Mouse (Mus musculus) frontal cortex, postnatal 10 days (tissue): ENCODE results near the gene Arhgap19.
"Not testable (repeated sequence)": the region's sequence is repeated elsewhere in the genome, so short reads cannot be mapped to it uniquely, and the experiment has no call there.

Experiments used
- DNase-seq, 2 experiments: peaks; one replicate each; pipeline ENCODE4 v3.0.0; 2022; ENCODE audit warnings: low spot score in 2 of 2, mixed read lengths in 1 of 2

Arhgap19 gene

GRCm38 (mm10) chr19:41801742-41802369 lies at the start of gene Arhgap19:
TSS of gene Arhgap19 (minus strand) at chr19:41802047.
- peak; percentile 87 to 92 for DNase-seq

DNA sequence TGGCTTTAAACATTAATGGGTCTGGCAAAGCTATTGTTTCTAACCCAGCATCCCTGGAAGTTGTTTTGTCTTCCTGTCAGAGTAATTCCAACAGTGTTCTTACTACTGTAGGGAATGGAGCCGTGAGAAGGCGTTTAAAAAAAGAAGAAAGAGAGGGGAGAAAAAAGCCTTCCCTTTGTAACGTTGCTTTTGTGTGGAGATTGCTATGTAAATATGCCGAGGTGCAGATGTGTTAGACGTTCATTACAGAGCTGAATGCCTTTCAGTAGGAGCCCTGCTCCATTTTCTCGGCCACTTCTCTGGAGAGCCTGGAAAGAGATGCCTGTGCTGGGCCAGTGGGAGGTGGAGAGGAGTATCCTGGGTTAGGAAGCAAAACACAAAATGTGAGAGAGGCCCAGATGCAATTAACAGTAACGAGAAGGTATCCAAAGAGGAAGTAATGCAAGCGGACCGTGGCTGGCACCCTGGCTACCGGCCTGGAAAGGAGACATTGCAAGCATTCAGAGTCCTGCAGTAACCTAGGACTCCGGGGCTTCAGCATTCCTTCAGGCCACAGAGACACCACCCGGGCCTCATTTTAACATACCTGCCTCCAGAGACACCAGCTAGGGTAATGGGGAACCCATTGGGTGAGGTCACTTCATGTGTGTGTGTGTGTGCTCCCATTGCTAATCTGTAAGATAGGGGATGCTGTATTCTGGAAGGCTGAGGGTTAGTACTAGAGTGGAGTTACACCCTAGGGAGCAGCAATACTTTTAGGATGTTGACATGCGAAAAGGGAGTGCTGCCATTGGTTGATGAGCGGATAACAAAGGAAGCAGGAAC lies 49.1 kb upstream of the Arhgap19 start:
- no peak for DNase-seq

DNA sequence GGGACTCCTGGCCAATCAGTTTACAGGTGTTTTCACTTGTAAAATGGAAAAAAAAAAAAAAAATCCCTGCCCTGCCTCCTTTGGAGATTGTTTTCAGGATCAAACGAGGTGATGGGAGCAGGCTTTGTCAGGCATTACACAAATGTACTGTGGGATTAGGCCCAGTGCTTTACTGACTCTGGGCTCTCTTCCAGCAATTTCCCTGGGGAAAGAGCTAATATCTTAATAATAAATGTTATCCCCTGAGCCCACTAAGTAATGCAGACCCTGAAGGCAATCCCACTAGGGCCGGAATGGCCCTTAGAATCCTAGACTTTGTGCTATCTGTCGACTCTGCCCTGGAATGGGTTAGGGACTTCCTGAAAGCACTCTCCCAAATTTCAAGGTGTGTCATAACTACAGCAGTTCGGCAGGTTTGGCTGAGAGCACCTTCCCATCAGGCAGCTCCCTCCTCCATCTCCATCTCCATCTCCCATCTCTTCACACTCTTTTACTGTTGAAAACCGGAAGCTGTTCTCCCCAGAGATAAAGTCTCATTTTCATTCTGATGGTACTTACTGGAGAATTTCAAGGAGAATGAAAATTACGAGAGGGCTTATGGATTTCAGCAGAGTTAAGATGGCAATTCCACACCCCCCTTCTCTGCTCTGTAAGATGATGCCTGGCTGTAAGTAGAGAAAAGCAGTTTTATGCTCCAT lies 48.3 kb upstream of the Arhgap19 start:
- no peak for DNase-seq

- peak; percentile 79 to 85 for DNase-seq
These were observed 46.4 kb upstream of the Arhgap19 start, which contains the start of gene Frat2 for GRCm38 (mm10) chr19:41847992-41848851. TSS of gene Frat2 (minus strand) at chr19:41848132.

GRCm38 (mm10) chr19:41847614-41847991 lies 45.8 kb upstream of the Arhgap19 start:
- DNase-seq: not testable (repeated sequence)

DNA sequence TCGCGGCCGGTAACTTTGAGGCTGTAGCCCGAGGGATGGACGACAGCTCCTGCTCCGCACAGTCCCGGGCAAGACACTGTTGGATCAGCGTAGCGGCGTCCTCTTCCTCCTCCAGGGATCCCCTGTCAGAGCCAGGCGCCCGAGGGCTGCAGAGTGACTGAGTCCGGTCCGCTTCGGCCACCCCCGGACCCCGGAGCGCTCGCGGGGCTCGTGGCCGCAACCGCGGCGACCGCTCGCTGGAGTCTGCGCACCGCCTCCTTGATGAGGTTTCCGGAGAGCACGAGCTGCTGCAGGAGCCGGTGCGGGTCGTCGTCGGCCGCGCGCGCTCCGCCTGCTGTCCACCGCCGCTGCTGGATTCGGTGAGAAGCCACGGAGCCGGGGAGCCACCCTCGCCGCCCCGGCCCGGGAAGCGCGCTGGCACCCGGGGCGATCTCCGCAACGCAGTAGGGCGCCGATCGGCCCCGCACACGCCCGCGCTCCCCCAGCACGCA lies 45.3 kb upstream of the Arhgap19 start:
- peak in 1 of 2 experiments; percentile 57 for DNase-seq

DNA sequence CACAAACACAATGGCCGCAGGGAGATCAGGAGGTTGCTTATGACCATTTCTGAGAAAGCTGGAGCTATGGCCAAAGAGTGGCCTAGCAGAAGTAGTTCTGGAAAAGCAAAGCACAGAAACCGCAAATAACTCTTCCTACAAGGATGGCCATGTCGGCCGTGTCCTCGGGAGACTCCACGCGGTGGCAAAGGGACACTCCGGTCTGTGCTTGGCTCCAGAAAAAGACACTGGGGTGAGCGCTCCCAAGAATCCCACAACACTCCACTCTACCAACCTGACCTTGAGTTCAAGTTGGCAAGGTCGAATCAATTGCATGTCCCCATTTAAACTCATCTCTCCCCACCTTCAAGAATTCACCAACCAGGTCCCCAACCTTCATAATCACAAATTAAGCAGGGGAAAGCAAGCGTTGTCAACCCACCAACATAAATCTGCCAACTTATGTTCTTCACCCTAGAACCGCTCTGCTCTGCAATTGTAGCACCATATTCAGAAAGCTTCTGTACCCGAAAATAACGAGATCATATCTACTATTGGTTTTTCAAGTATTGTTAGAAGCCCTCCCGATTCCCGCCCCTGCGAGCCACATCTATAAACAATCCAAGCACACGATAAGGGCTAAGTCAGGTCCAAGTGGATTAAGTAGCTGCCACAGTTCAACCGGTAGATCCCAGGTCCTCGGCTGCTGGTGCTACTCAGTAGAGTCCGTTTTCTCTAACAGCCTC lies 44.7 kb upstream of the Arhgap19 start:
- DNase-seq: no peak

DNA sequence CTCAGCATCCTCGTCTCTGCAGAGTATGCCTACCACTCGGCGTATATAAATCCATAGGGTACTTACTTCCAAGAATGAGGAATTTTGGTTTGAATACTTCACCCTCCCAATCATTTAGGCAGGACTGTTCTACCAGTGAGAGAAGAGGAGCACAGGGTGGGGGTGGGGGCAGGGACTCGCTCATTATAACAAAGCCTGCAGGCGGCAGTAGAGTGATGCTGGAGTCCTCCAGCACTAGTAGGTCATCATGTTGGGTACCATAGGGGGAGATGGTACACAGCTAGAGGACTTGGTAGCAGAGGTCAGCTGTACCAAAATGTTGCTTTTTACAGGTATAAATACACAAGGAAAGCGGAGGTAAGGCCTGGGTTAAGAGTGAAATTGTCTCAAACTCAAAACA lies 42.5 kb upstream of the Arhgap19 start:
- no peak for DNase-seq

- DNase-seq: no peak
These were observed 40.9 kb upstream of the Arhgap19 start for GRCm38 (mm10) chr19:41842706-41843105.

- DNase-seq: no peak
These were observed 40.3 kb upstream of the Arhgap19 start for GRCm38 (mm10) chr19:41842196-41842595.

DNA sequence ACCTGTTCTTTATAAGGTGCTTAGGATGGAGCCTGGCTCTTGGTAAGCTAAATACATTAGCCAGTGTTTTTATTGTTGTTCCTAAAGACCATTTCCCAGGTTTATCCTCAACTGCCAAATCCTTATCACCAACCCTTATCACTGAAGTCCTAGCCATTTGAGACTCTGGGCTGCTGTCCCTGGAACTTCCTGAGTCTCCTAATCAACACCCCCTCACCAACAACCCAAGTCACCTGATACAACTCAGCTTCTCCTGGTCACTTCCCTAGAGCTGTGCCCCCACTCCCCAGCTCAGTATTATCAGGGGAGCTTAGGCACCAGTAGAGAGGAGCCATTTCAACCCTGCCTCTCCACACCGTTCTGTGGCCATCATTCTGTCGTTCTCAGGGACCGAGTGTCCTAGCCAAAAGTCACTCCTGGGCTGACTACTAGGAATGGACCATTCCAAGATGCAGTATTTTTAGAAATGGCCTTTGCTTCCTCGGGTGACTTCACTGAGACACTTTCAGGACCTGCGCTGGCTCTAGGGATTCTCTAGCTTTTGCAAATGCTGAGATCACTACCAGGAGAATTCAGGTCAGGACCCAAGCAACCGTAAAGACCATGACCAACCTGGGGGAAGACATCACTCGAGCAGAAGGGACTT lies 39.4 kb upstream of the Arhgap19 start:
- DNase-seq: no peak

DNA sequence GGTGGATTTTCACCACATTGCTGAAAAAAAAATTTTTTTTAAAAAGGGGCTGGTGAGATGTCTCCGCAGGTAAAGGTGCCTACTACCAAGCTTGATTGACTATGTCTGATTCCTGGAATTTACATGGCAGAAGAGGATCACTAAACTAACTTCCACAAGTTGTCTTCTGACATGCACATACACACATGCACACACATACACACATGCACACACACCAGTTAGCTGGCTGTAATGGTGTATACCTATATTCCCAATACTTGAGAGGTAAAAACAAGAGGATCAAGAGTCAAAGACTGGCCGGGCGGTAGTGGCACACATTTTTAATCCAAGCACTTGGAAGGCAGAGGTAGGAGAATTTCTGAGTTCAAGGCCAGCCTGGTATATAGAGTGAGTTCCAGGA lies 37.8 kb upstream of the Arhgap19 start:
- DNase-seq: no peak

GRCm38 (mm10) chr19:41838808-41839207 lies 37.0 kb upstream of the Arhgap19 start:
- DNase-seq: no peak

DNA sequence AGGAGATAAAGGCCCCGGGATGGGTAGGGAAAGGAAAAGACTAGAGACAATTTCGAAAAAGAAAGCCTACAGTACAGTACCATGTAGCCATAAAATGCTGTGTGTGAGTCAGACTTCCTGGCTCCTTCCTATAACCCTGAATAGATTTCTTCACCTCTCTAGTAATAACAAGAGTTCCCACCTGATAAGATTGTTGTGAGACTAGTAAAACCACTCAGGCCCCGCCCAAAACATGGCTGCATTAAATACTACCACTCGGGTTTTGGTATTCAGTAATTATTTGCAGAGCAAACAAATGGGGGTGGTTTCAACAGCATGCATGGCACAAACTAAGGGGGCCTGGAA lies 36.0 kb upstream of the Arhgap19 start:
- DNase-seq: no peak

GRCm38 (mm10) chr19:41837194-41837916 lies 35.5 kb upstream of the Arhgap19 start:
- no peak for DNase-seq

- DNase-seq: no peak
These were observed 34.9 kb upstream of the Arhgap19 start for GRCm38 (mm10) chr19:41836719-41837118.

GRCm38 (mm10) chr19:41835816-41836215 lies 34.0 kb upstream of the Arhgap19 start:
- peak; percentile 45 to 48 for DNase-seq

DNA sequence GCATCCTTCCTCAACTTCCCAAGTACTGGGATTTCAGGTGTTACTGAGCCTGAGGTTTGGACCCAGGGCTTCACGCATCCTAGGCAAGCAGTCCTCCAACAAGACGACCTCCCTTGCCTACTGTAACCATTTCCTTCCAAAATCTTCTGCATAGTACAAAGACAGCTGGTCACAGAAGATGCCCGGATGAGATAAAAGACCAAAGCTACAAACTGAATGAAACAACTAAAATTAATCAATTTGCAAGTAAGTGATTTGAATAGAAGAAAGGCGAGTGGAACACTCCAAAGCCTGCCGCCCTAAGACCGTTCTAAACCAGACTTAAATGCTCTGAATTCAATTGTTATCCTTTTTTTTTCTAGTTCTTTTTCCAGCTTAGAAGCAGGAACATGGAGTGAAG lies 33.6 kb upstream of the Arhgap19 start:
- no peak for DNase-seq

DNA sequence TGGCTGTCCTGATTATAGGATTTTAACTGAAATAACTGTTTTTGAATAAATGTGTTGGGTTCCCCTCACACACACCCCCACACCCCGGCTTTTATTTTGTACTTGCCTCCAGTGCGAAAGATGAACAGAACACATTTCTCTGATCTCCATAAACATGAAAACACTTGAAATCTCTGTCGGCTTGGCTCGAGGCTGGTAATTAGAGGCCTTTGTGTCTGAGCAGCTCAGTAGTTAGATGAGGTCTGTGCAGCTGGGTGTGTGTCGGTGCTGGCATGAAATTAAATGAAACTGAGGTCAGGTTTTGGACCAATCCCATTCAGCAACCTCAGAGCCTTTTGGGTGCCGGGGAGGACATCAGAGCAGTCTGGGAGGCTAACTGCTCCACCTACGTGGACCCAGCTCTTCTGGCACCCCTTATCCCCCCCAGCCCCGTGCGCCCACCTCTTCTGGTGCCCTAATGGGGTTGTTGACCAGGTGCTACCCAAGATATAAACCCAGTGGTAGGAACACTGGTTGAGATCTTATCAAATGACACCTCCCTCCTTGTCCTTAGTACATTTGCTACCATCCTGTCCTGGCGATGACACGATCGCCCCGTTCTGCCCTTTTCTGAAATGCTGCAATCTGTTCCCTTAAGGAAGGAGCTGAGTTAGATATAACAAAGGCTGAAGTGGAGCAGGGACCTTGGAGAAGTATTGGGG lies 30.8 kb upstream of the Arhgap19 start:
- DNase-seq: no peak
